Mouse (Mus musculus) right cerebral cortex, adult 18-20 months (tissue): ENCODE data around the gene Per3.

ENCODE experiments used
- DNase-seq: peaks from one replicate; pipeline ENCODE4 v3.0.0; 2022; ENCODE audit warnings: mixed read lengths

The Per3 gene

DNA sequence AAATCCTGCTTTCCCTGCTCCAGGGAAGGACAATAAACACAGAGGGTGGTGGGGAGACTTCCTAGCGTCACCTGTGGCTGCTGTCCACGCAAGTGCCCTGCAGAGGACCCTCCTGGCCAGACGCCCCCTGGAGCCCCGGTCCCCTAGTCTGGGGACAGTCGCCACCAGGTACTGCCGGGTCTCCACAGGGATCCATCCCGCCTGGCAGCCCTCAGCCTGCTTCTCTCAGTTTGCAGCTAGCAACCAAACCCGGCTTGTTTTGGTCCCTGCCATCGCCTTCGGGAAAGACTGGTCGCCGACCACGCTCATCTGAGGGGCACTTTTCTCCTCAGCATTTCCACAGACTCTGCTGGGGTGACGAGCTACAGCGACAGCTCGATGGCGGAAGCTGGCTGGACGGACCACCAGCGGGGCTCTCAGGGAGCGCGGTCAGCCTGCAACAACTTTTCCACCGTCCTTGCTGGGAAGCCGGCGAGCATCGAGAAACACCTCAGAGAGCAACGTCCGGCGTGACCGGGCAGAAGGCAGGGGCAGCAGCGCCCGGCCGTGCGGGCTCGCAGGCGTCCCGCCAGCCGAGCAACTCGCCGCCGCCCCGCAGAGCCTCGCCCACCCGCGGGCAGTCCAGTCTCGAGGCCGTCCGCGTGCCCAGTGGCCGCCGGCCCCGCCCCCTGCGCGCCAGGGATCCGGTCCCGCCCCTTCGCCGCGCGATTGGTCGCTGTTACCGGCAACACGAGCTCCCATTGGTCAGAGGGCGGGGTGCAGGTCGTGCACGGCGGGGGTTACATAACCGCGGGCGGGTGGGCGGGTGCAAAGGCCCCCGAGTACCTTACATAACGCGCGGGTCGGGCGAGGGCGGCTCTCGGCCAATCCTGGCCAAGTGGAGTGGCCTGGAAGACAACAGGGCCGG is at the start of gene Per3:
Per3 (minus strand) TSS at position 629 of the 907 bp plus-strand sequence.
- DNase-seq, result peak; percentile 97

DNA sequence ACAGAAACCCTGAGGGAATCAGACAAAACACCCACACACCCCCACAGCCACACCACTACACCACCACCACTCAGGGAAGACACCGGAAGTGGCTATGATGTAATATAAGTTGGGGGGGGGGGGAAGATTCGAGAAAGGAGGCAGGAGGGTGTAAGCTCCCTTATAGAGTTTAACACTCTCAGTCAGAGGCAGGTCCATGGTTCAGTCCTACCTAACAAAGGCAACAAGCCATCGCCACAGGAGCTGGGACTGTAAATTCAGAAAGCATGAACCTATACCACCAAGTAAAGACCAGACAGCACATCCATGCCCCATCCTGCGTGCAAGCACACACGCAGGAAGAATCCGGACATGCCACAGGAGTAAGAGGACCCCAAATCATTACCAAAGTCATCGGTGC is 44.8 kb upstream of the Per3 start, which contains the start of gene Gm13090:
Gm13090 (plus strand) TSS at position 301 of the 400 bp plus-strand sequence.
- DNase-seq, result no peak

- no peak for DNase-seq
Measured at GRCm38 (mm10) chr4:151088819-151089218, 44.4 kb upstream of the Per3 start.

- no peak for DNase-seq
Measured at GRCm38 (mm10) chr4:151087358-151087757, 42.9 kb upstream of the Per3 start.

DNA sequence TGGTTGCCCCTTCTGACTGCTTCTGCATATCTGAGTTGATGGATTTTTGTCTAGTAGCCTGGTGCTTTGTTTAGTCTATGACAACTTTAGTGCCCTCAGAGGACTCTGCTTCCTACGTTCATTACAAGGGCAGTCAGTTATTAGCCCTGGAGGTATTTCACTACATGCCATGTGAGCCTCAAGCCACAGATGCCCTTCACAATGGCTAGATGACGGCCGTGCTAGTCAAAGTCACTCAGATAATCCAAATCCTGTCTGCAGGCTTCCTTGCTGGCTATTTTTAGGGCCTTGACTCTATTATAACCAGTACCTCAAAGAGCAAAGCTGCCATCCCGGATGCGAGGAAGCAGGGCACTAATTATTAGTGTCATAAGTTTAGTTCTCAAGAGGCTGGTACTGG is 38.6 kb upstream of the Per3 start:
- DNase-seq, result no peak

GRCm38 (mm10) chr4:151081977-151082376 is 37.5 kb upstream of the Per3 start:
- DNase-seq, result no peak

DNA sequence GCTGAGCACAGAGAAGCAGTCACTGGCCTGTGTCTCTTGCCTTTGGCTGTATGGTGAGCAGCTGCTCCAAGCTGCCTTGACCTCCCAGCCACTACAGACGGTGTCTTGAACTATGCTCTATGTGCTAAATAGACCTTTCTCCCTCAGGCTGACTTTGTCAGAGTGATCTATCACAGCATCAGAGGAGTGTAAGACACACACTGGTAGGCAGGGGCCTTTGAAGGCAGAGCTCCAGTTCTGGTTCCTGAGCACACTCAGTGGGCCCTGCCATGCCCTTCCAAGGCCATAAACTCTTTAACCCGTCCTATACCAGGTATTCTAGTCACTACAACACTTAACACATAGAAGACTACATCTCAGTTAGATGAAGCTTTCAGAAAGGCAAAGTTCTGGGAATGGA is 36.9 kb upstream of the Per3 start:
- DNase-seq, result no peak

- no peak for DNase-seq
Measured at GRCm38 (mm10) chr4:151074817-151075216, 30.4 kb upstream of the Per3 start.

DNA sequence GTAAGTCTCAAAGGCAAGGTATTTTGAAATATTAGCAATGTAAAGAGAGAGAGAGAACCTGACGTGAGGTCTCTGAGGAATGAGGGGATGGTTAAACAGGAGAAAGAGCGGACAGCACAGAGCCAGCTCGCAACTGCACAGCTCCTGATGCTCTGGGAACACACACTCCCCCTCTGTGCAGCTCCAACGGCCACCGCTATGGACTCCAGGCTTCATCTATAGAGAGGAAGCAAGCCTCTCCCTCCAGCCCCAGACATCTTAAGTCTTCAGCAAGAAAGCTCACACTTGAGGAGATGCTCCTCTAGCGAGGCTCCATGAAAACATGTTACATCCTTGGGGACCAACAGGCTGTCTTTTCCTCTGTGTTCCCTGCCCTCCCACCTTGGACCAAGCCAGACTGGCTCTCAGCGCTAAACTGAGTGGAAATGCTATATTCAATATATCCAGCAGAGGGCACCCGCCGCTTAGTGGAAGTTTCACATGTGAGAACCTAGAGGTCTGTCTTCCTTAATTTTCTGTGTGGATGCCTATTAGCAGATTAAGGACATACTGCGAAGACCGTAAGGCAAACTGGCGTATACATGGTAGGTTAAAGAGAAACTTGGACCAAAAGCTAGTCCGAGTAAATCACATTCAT is 28.8 kb upstream of the Per3 start:
- DNase-seq, result peak; percentile 74

DNA sequence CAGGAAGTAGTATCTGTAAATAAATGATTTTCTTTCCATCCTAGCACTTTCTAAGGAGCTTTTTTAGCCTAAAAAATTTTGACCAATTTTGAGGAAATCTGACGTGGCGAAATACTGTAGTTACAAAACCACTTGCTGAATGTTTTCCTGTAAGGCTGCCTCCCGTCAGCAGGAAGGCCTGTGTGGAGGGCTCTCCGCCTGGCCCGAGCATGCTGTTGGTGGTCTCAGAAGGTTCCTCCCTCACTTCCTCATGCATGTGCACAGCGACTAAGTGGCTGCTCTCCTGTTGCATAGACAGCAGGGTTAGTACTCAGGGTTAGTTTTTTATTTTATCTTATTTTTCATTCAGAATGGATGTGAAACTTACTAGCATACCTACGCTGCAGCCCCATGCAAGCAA is 26.5 kb upstream of the Per3 start:
- DNase-seq, result no peak

DNA sequence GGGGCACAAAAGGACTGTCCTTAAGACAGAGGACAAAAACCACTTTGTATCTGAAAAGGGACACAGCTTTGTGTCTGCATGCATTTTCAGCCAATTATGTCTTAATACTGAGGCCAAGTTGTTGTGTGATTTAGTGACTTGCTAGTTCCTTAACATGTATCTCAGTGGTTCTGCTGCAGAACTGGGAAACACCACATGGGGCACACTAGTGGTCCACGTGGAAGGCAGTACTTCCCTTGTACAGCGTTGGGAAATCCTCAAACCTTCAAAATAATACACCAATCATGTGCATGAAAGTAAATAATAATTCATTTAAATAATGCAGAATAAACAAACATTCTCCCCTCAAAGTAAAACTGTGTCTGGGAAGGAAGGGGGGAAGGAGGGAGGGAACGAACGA is 24.3 kb upstream of the Per3 start:
- no peak for DNase-seq

GRCm38 (mm10) chr4:151059566-151059965 is 15.1 kb upstream of the Per3 start:
- DNase-seq, result no peak

- DNase-seq, result no peak
Measured at GRCm38 (mm10) chr4:151058634-151059033, 14.2 kb upstream of the Per3 start.

GRCm38 (mm10) chr4:151057347-151058321 is 13.2 kb upstream of the Per3 start, which contains the start of gene Vamp3:
Gene Vamp3, minus strand, starts transcription at chr4:151057963.
- peak; percentile 99 for DNase-seq

- DNase-seq, result peak; percentile 21
Measured at GRCm38 (mm10) chr4:151051162-151051561, 6.7 kb upstream of the Per3 start.

GRCm38 (mm10) chr4:151046524-151046923 is 2.1 kb upstream of the Per3 start:
- DNase-seq, result no peak

GRCm38 (mm10) chr4:151044944-151045570 is 592 bp upstream of the Per3 start:
- DNase-seq, result peak; percentile 75

DNA sequence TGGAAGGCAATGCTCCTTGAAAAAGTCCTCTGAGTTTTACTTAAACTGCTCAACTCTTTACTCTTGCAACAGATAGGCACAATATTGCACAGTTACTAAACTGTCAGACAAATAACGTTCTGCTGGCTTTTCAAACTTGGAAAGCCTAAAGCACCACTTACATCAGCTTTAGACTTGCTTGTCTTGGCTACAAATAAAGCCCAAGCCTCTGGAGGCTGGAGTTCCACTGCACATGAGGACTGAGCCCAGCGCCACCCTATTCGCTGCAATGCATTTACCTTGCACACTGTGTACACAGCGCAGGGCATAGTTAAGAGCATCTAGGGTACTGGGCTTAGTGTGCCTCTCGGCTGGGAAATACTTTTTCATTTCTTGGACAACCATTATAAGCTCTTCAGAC is 1.2 kb downstream of the Per3 start:
- no peak for DNase-seq

- DNase-seq, result peak; percentile 60
Measured at GRCm38 (mm10) chr4:151041506-151041905, 3.0 kb downstream of the Per3 start.

GRCm38 (mm10) chr4:151037800-151038199 is 6.7 kb downstream of the Per3 start:
- DNase-seq, result no peak

- no peak for DNase-seq
Measured at GRCm38 (mm10) chr4:151036521-151036920, 7.9 kb downstream of the Per3 start.

DNA sequence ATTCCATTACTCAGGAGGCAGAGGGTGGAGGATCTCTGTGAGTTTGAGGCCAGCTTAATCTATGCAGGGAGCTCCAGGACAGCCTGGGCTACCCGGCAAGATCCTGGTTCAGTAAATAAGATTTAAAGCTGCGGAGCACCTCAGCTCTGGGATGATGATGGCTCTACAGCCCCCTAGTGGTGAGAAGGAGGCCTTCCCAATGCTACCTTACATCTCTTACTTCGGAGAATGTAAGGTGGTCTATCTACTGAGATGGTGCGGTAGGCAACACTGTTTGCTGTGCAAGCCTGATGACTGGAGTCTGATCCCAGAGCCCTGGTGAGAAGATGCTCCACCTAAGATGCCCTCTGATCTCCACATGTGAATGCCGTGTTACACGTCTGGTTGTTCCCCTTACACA is 17.5 kb downstream of the Per3 start:
- peak; percentile 26 for DNase-seq
